Mouse (Mus musculus) embryonic stem cell, embryonic (primary cell): ENCODE data around the gene Celf5.

Experiments used
- CTCF ChIA-PET, 4 experiments: fragments of 300-600 bp in 2 of 4; fragments of 350-600 bp in 2 of 4; sonication (Branson Sonifier 250); formaldehyde crosslinking; loops; one replicate each; lab custom pipeline; 2022; ENCODE audit warnings: inconsistent platforms in 2 of 4; lab: Charles Lee
- POLR2A ChIA-PET, 4 experiments: fragments of 300-600 bp in 2 of 4; fragments of 350-600 bp in 2 of 4; sonication (Branson Sonifier 250); formaldehyde crosslinking; loops; one replicate each; lab custom pipeline; 2022; ENCODE audit warnings: antibody characterized with exemption in 4 of 4, inconsistent platforms in 1 of 4; lab: Charles Lee

Celf5 gene

DNA sequence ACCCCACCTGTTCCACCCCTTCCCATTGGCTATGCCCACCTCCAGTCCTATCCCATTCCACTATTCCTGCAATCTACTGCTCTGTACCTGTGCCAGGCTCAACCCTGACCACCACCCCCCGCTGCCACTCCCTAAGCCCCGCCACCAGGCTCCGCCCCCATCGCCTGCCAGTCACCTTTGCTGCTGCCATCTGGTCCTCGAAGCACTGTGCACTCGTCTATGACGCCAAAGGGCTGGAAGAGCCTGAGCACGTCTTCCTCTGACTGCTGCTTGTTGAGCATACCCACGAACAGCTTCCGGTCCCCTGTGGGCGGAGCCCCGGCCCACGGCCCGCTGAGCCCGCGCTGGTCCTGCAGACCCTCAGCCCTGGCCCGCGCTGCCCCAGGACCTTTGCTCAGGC lies 12.1 kb downstream of the Celf5 start:
- CTCF ChIA-PET, result interaction anchor here in 1 of 4 experiments (0.8 kb wide), 1 partner anchor 136 kb away, joined by 3 read pairs; no protein-coding TSS in a partner anchor
- POLR2A ChIA-PET, result no interaction called here

GRCm38 (mm10) chr10:81469253-81469652 lies 13.3 kb downstream of the Celf5 start:
- ChIA-PET CTCF (interaction anchor here in 3 of 4 experiments (0.8 to 2.1 kb wide), 6 partner anchors 13 to 33 kb away, joined by 3 to 7 read pairs (median 4); partner anchors contain the start of gene Celf5 (in 2 of the 3)), POLR2A (interaction anchor here in 2 of 4 experiments (1.0 to 1.5 kb wide), 3 partner anchors 8 to 79 kb away, joined by 3 read pairs; no protein-coding TSS in a partner anchor)

- ChIA-PET CTCF (interaction anchor here (0.6 to 2.1 kb wide), 5 partner anchors 14 to 130 kb away, joined by 3 to 7 read pairs (median 5); partner anchors contain the start of gene Celf5 (in 1 of the 4)), POLR2A (interaction anchor here in 3 of 4 experiments (1.3 to 3.8 kb wide), 3 partner anchors 39 to 103 kb away, joined by 3 to 22 read pairs (median 4); no protein-coding TSS in a partner anchor)
Observed at GRCm38 (mm10) chr10:81467670-81468235, 14.8 kb downstream of the Celf5 start.

GRCm38 (mm10) chr10:81466881-81467280 lies 15.6 kb downstream of the Celf5 start:
- ChIA-PET POLR2A (interaction anchor here in 3 of 4 experiments (0.7 to 3.8 kb wide), 5 partner anchors 13 to 1425 kb away, joined by 3 to 22 read pairs (median 3); no protein-coding TSS in a partner anchor), CTCF (interaction anchor here in 3 of 4 experiments (0.6 to 2.6 kb wide), 3 partner anchors 15 to 89 kb away, joined by 3 to 9 read pairs (median 8); partner anchors contain the start of genes Celf5 (in 1 of the 3) and Fzr1 (in 1 of the 3))

DNA sequence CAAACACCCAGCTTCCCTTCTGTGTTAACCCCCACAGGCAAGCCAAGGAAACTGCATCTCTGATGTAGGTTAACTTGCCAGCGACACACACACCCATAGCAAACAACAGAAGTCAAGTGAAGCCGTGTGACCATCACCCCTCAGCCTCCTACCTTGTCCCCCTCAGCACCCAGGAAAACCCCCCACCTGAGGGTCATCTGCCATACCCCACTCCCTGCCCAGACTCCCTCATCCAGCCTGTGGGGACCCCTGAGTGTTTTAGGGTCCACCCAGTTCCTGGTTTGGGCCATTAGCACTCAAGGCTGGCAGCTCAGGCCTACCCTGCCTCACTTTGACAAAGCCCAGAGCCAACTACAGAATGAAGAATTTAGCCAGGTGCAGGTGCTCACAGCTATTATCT lies 16.4 kb downstream of the Celf5 start:
- POLR2A ChIA-PET, result interaction anchor here in 3 of 4 experiments (0.7 to 3.8 kb wide), 42 partner anchors 8 to 582 kb away, joined by 3 to 32 read pairs (median 5); partner anchors contain the start of genes Cactin (in 2 of the 3), Celf5 (in 2 of the 3), Ncln (in 2 of the 3) and Pip5k1c (in 2 of the 3)

GRCm38 (mm10) chr10:81465265-81465645 lies 17.3 kb downstream of the Celf5 start:
- CTCF ChIA-PET, result interaction anchor here (0.6 to 2.8 kb wide), 59 partner anchors 8 to 1578 kb away, joined by 3 to 27 read pairs (median 4); partner anchors contain the start of genes Celf5 (in 3 of the 4), Pip5k1c (in 2 of the 4), Cactin (in 1 of the 4) and Fzr1 (in 1 of the 4)
- POLR2A ChIA-PET, result interaction anchor here in 3 of 4 experiments (0.6 to 3.8 kb wide), 93 partner anchors 9 to 1394 kb away, joined by 3 to 32 read pairs (median 4); partner anchors contain the start of genes Ncln (in 3 of the 3), 4930404N11Rik (in 2 of the 3), Cactin (in 2 of the 3) and Celf5 (in 2 of the 3)

More for the DNA sequence above, 16.4 kb downstream of the Celf5 start:
- CTCF ChIA-PET, result interaction anchor here (0.6 to 2.8 kb wide), 25 partner anchors 9 to 1479 kb away, joined by 3 to 27 read pairs (median 7); partner anchors contain the start of genes Pip5k1c (in 2 of the 4), Celf5 (in 1 of the 4), Fzr1 (in 1 of the 4) and Gm48552 (in 1 of the 4)

DNA sequence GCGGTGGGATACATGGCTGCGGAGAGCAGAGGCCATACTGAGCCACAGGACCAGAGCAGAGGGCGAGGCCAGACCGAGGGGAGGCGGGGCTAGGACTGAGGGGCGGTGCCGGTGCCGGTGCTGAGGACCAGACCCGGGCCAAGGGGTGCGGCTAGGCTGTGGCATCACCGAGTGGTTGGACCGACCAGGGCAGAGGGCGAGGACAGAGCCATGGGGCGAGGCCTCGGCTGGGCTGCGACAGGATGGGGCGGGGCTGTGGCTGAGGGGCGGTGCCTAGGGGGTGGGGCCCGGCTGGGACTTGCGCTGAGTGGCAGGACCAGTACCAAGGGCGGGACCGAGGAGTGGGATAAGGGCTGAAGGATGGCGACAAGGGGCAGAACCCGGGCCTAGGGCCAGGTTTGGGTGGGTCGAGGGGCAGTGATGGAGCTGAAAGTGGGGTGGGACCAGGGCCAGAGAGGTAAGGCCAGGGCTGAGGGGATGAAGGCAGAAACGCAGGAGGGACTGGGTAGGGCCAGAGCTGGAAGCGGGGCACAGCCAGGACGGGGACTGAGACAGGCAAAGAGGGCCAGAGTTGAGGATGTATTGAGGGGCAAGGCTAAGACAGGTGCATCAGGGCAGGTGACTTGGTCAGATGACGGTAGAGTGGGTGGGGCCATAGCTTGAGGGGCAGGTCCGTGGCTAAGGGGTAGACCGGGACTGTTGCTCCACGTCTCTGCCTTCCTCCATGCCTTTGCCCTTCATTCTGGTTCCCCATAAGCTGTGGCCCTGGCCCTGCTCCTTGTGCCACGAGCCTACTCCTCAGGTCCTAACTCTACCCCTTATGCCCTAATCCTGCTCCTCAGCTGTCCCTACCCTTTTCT lies 17.9 kb downstream of the Celf5 start:
- ChIA-PET CTCF (interaction anchor here in 3 of 4 experiments (0.6 to 2.8 kb wide), 51 partner anchors 8 to 1090 kb away, joined by 3 to 27 read pairs (median 4); partner anchors contain the start of genes Celf5 (in 3 of the 3), Pip5k1c (in 2 of the 3), Cactin (in 1 of the 3) and Fzr1 (in 1 of the 3)), POLR2A (interaction anchor here in 3 of 4 experiments (0.6 to 3.8 kb wide), 80 partner anchors 9 to 1394 kb away, joined by 3 to 32 read pairs (median 4); partner anchors contain the start of genes Gna11 (in 3 of the 3), Ncln (in 3 of the 3), 4930404N11Rik (in 2 of the 3) and Cactin (in 2 of the 3))

GRCm38 (mm10) chr10:81463531-81463930 lies 19.0 kb downstream of the Celf5 start:
- ChIA-PET POLR2A (interaction anchor here in 3 of 4 experiments (0.7 to 3.1 kb wide), 14 partner anchors 10 to 279 kb away, joined by 3 to 20 read pairs (median 3); partner anchors contain the start of genes Gna11 (in 1 of the 3) and Ncln (in 1 of the 3)), CTCF (interaction anchor here in 1 of 4 experiments (2.7 to 2.8 kb wide), 2 partner anchors 89 to 171 kb away, joined by 19 to 27 read pairs; partner anchors contain the start of genes Pip5k1c and Tjp3)

DNA sequence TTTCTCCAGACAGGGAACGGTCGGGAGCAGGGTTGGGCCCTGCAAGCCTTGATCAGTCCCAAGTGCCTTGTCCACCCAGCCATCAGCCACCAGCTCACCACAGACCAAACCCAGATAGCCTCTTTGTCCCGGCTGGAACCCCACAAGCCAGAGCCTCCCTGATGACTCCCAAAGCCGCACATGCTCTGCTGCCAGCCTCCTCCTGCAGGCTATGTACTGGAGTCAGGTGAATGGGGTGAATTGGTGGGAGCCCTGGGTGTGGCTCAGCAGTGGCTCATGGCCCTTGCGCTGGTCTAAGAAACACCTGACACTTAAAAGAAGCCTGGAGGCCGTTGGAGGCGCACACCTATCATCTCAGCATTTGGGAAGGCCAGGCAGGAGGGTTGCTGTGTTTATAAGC lies 19.6 kb downstream of the Celf5 start:
- CTCF ChIA-PET, result interaction anchor here in 2 of 4 experiments (1.5 to 2.5 kb wide), 3 partner anchors 40 to 88 kb away, joined by 6 to 8 read pairs (median 7); no protein-coding TSS in a partner anchor
- POLR2A ChIA-PET, result interaction anchor here in 2 of 4 experiments (0.7 to 1.9 kb wide), 12 partner anchors 11 to 177 kb away, joined by 3 to 7 read pairs (median 3); partner anchors contain the start of gene Pip5k1c (in 1 of the 2)

DNA sequence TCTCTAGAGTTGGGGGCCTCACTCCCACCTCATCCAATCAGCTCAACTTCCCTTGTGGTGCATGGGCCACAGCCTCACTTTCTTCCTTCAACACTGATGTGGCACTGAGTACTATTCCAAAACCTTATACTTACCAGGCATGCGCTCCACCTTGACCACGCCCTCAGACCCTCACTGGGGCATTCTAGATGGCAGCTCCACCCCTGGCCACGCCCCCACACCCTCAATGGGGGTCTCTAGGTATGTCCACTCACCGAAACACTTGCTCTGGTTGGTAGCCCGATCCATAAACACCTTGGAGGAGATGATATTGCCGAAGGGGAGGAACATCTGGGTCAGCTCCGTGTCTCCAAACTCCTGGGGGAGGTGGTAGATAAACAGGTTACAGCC lies 20.1 kb downstream of the Celf5 start:
- POLR2A ChIA-PET, result interaction anchor here in 3 of 4 experiments (0.6 to 1.9 kb wide), 18 partner anchors 10 to 347 kb away, joined by 3 to 7 read pairs (median 3); partner anchors contain the start of genes Fzr1 (in 1 of the 3), Ncln (in 1 of the 3) and Pip5k1c (in 1 of the 3)

DNA sequence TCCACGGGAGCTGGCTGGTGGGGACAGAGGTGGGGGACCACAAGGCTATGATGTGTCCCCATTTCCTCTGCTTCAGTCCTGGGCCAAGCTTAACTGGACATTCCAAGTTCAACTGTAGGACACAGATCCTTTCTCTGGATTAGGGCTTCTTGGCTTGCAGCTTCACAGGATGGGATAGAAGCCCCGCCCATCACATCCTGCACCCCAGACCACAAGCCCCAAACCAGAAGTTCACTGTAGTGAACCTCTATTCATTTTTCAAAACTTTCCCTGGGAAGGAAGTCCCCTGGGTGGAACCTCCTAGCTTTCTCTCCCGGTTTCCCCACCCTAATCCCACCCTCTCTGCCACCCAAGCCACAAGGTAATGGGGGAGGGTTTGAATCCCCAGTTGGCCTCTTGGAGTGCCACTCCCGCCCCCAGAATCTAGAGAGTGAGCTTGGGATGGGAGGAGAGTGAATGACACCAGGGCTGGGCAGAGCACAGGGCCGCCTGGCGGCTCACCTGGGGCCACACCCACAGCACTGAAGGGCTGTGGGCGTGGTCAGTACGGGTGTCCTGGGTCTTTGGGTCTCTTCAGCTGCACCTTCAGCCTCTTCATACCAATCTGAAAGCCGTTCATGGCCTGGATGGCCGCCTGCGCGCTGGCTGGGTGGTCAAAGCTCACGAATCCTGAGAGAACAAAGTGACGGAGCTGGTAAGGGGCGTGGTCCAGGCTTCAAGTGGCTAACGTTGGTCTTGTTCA lies 20.7 kb downstream of the Celf5 start:
- ChIA-PET CTCF (interaction anchor here in 3 of 4 experiments (0.6 to 2.5 kb wide), 15 partner anchors 10 to 710 kb away, joined by 3 to 9 read pairs (median 4); partner anchors contain the start of genes Celf5 (in 1 of the 3) and Pip5k1c (in 1 of the 3)), POLR2A (interaction anchor here in 3 of 4 experiments (0.6 to 1.9 kb wide), 21 partner anchors 9 to 347 kb away, joined by 3 to 7 read pairs (median 3); partner anchors contain the start of genes Fzr1 (in 1 of the 3), Ncln (in 1 of the 3) and Pip5k1c (in 1 of the 3))

More for the DNA sequence above, 20.1 kb downstream of the Celf5 start:
- CTCF ChIA-PET, result interaction anchor here in 3 of 4 experiments (0.6 to 2.5 kb wide), 14 partner anchors 10 to 710 kb away, joined by 3 to 9 read pairs (median 4); partner anchors contain the start of genes Celf5 (in 1 of the 3) and Pip5k1c (in 1 of the 3)

DNA sequence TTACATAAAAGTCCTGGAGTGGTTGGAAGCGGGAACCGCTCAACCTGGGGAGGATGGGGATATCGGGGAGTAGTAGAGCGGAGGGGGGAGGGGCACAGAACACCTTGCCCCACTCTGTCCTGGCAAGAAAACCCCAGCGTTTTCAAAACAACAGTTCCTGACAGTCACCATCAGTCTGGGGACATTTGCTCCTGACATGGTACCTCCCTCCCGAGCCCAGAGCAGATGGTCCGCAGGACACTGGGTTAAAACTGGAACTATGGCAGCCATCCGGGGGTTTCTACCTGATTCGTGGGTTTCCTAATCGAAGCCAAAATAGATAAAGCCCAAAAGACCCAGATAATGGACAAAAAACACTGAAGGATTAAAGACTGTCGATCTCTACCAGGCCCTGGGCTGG lies 21.6 kb downstream of the Celf5 start:
- ChIA-PET POLR2A (interaction anchor here in 3 of 4 experiments (0.6 to 1.8 kb wide), 5 partner anchors 12 to 309 kb away, joined by 3 to 7 read pairs (median 3); partner anchors contain the start of gene Celf5 (in 1 of the 3)), CTCF (interaction anchor here in 3 of 4 experiments (0.7 to 2.5 kb wide), 6 partner anchors 11 to 1274 kb away, joined by 3 to 8 read pairs (median 6); no protein-coding TSS in a partner anchor)

DNA sequence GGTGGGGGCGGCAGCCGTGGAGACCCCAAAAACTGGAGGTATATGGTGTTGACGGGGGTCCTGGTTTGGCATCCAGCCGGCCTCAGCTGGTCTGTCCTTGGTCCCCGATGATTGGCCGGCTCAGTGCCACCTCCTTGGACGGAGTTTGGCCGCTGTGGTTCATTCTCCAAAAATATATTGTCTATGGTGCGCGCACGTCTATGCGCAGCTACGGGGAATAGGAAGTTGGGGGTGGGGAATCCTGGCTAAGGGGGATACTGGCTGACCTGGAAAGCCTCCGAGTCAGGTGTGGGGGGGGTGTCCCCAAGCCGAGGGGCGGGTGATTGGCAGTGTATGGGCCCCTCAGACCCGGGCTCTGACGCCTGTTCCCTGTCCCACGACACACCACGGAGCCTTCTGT lies 22.0 kb downstream of the Celf5 start:
- CTCF ChIA-PET, result interaction anchor here in 2 of 4 experiments (0.6 to 2.5 kb wide), 5 partner anchors 10 to 1274 kb away, joined by 4 to 7 read pairs (median 6); no protein-coding TSS in a partner anchor
- POLR2A ChIA-PET, result interaction anchor here in 2 of 4 experiments (0.6 to 1.8 kb wide), 3 partner anchors 22 to 309 kb away, joined by 3 to 7 read pairs (median 3); partner anchors contain the start of gene Celf5 (in 1 of the 2)

- ChIA-PET CTCF (interaction anchor here in 1 of 4 experiments (0.7 kb wide), 1 partner anchor 178 kb away, joined by 4 read pairs; no protein-coding TSS in a partner anchor), POLR2A (interaction anchor here in 2 of 4 experiments (0.5 to 1.8 kb wide), 5 partner anchors 9 to 103 kb away, joined by 3 to 7 read pairs (median 6); partner anchors contain the start of gene Celf5 (in 1 of the 2))
Observed at GRCm38 (mm10) chr10:81459399-81459798, 23.1 kb downstream of the Celf5 start.

GRCm38 (mm10) chr10:81458267-81458666 lies 24.2 kb downstream of the Celf5 start:
- ChIA-PET CTCF (interaction anchor here in 1 of 4 experiments (0.6 to 0.7 kb wide), 2 partner anchors 93 to 242 kb away, joined by 3 read pairs; no protein-coding TSS in a partner anchor), POLR2A (interaction anchor here in 2 of 4 experiments (0.6 to 1.3 kb wide), 2 partner anchors 8 to 21 kb away, joined by 3 to 6 read pairs; no protein-coding TSS in a partner anchor)
